Mouse (Mus musculus) ovary, adult 18-20 months (tissue): ENCODE measurements around the gene Fetub.

ENCODE experiments used
- DNase-seq: peaks from one replicate; pipeline ENCODE4 v3.0.0; 2022; ENCODE audit warnings: low spot score, mixed read lengths

The Fetub gene

DNA sequence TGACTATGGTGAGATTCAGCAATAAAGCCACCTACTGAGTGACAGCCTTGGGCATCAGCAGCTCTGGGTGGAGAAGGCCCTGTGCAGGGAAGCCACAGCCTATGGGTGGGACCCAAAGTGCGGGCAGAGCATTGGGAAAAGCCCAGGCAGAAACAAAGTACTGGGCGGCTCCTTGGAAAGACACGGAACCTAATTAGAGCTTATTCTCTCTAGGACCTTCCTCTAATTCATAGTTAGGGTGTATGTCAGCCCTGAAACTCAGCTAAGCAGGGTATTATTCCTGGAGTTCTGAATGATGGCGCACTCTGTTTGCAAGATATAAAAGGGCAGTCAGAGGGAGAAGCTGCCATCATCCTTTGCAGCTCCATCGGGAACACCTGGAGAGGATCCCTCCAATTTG, at the start of gene Fetub:
TSS of gene Fetub (plus strand) at position 301 of the 400 bp plus-strand sequence.
- no peak for DNase-seq

- no peak for DNase-seq
These were observed 45.7 kb upstream of the Fetub start for GRCm38 (mm10) chr16:22872397-22872796.

- no peak for DNase-seq
These were observed 44.8 kb upstream of the Fetub start for GRCm38 (mm10) chr16:22873369-22873768.

DNA sequence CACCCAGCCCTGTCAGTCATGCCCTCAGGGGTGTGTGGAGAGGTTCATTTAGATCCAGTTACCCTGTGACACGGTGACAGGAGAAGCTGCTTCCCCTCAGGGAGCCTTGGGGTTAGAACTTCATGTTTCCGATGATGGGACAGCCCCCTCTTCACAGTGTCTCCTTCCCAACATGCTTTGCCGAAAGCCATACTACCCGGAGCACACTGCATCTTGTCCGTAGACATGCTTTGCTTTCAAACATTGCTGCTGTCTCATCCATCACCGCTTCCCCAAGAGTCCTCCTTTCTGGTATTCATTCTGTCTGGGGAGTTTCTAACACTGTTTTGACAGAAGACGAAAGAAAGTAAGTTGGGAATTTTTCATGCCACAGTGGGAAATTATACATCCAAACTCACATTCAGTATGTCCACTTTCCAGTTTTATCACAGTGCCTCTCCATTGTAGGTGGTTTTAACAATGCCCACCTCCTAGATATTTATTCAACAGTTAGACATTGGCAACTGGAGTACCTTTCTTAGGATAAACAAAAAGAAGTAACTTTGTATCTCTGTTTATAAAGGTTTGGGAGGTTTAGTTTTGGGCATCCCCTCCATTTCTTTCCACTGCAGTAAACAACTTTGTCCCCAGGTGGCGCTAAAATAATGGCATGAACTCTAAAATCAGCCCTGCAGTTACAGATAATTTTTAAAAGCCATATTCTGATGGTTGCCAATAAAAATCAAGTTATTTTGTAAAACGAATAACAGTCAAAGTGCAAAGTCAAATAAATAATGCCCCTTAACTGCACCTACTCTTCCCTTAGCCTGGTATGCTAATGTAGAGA, 41.7 kb upstream of the Fetub start:
- no peak for DNase-seq

DNA sequence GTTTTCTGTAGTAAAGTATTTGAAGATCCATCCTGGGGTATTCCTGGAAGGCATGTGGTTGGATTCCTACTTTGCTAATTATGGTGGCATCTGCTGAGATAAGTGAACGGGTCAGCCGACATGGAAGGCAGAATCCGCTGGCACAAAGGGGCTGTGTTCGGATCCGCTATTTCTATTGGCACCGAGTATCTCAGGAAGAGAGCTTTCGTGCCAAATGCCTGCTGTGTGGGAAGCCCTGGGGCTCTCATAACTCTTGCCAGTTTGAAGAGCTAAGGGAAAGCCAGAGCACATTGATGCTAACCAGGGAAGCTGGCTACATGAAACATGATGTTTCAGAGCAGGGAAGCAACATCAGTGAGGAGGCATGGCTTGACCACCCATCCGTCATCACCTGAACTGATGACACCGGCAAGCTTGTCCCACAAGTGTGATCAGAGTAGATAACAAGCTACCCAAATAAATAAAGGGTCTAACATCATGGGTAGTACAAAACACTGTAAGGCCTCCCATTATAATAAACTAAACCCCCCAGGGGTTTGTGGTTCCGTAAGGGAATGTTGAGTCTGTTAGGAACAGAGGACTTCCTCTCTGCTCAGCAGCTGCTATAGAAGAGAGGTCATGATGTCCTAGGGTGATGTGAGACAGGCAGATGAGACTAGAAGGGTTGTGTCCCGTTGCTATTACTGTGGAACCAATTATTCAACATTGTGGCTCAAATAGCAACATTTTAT, 40.3 kb upstream of the Fetub start:
- no peak for DNase-seq

DNA sequence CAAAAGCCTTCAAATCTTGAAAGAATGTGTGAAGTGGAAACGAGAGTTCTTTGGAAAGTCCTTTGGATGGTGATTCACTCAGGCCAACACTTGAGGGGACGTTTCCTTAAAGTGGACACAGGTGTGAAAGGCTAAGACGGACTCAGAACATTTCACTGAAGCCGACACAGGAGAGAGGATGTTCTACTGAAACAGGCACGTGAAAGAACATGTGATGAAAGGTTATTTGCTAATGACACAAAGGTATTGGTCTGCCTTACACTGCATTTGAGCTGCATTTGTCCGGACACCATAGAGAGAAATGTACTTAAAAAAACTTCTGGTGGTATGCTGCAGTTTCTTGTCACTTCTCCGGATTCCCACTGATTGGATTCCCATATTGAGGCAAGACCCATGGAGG, 39.4 kb upstream of the Fetub start:
- no peak for DNase-seq

DNA sequence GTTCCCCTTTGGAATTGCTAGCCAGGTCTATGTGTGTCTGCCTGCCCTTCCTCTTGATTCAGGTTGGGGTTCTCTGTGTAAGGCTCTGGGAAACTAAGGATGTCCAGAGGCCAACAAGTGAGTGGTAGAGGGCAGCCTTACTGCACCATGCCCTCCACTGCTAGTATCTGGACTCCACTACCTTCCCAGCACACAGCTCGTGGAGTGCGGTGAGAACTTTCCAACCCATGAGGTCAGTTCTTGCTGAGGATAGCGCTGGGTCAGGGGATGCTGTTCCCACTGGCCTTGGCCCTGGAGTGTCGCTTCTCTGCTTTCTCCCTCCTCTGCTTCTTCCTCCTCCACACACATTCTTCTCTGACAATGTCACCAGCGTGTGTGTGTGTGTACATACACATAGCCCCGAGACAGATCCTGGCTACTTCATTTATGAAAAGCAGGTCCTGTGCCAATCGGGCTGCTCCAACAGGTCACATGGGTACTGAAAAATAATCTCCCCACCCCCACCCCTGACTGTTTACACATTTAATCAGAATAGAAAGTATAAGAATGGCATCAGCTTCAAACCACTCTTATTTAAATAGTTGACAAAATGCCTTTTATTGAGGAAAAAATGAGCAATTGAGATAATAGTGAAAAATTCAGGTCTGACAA, 38.1 kb upstream of the Fetub start:
- peak; percentile 19 for DNase-seq

- no peak for DNase-seq
These were observed 37.2 kb upstream of the Fetub start for GRCm38 (mm10) chr16:22880900-22881299.

DNA sequence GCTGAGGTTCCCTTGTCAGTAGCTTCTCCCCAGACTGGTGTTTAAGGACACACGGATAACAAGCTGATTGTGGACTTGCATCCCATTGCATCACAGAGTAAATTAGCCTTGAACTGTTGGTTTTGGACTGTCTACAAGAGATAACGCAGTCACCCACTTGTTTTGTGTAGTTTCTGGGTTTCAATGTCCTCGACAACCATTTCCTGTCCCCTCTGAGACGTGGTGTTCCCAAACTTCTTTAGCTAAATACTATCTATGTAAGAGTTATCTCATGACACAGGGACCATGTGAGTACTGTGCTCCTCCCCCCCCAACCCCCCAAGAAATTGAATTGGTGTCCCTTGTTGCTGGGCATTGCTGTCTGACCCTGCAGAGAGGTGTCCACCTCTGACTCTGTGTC, 36.6 kb upstream of the Fetub start:
- DNase-seq: peak; percentile 30

DNA sequence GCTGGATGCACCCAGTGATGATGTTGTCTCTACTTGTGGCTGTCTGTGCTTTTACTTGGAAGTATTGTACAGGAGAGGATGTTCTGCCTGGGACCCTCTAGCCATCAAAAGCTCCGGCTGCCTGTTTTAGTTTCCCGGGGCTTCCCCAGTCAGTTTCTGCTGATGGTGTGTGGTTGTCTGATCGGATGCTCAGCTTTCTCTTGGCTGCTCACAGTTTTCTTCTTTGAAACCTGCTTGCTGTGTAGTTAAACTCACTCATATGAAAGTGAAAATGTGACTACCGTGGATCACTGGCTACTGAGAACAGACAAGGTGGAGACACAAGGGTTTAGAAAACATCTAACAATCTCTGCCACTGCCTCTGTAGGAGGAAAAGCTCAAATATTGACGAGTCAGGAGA, 34.7 kb upstream of the Fetub start:
- DNase-seq: no peak

- DNase-seq: no peak
These were observed 32.8 kb upstream of the Fetub start for GRCm38 (mm10) chr16:22885356-22885755.

GRCm38 (mm10) chr16:22886726-22887125, 31.4 kb upstream of the Fetub start:
- DNase-seq: no peak

DNA sequence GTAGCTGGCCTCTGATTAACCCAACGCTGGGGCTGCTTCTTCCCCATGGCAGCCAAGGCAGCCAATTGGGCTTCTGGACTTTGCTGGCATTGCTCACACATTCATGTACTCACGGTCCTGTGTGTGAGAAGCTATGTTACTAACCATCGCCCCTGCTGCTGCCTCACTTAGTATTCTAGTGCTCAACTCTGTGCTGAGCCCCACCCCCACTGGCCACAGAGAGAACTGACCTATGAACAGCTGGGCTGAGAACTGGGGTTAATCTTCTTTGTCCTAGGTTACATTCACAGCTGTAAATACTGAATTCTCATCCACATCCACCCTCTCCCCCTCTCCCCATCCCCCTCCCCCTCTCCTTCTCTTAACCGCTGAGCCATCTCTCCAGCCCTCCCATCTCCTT, 29.3 kb upstream of the Fetub start:
- DNase-seq: no peak

DNA sequence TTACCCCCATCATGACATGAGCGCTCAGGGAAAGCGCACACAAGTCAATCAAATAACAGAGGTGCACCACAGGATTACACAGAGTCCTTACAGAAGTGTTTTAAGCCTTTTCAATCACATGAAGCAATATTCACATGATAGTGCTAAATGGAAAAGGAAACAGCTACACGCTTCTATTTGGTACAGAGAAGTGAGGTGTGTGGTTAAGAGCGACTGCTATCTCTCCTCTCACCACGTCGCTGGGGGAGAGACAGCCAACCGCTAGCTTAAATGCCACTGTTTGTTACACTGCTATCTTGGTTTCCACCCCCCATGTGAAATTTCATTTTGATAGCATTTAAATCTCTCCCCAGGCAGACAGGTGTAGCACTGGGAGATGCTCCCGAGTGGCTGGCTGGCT, 28.4 kb upstream of the Fetub start:
- DNase-seq: no peak

GRCm38 (mm10) chr16:22890683-22891510, 27.2 kb upstream of the Fetub start, which contains the start of gene Ahsg:
Ahsg (plus strand) TSS chr16:22891277.
- DNase-seq: no peak

- no peak for DNase-seq
These were observed 26.4 kb upstream of the Fetub start for GRCm38 (mm10) chr16:22891733-22892154.

- no peak for DNase-seq
These were observed 24.0 kb upstream of the Fetub start for GRCm38 (mm10) chr16:22894095-22894494.

- DNase-seq: no peak
These were observed 21.5 kb upstream of the Fetub start for GRCm38 (mm10) chr16:22896618-22897017.

DNA sequence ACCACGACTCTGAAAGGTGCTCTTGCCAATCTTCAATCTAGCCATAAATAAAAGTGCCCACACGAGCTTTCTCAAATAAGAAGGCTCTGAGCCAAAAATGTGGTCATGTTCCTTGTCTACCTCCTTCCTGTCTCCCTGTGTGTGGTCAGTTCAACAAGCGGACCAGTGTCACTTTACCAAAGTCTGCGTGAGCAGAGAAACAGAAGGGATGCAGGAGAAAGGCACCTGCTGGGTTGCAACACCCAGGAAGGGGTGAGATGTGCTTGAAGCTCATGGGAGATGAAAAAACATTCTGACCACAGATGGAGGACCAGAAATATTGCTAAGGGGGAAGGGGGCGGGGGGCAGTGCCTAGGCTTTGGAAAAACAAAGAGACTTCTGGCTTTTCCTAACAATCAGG, 18.8 kb upstream of the Fetub start:
- DNase-seq: no peak

DNA sequence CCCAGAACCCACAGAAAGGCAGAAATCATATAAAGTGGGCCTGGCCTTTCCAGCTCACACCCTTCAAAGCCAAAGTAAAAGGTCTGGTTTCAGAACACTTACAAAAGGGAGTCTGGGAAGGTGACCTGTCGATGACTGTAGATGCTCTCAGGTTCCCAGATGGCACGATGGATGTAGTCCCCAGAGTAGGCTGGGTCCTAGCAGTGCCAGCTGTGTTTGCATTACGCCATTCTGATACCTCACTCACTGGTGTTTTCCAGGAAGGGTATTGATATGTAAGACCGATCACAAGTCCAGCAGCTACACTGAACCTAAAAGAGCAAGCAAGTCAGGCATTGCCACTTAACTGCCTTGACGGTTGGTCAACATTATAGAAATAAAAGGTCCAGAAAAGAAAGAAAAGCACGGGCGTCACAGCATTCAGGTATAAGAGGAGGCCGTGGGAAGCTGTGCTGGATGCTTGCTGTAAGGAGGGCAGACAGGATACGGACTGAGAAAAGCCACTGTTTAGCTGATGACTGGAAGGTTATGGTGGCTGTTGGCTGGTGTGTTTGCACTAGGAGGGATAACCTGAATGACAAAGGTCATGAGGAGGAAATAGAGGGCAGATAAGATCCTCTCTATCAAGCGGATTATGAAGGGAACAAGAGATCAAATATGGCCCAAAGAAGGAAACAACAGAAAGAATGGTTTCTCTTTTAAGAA, 18.1 kb upstream of the Fetub start:
- no peak for DNase-seq

DNA sequence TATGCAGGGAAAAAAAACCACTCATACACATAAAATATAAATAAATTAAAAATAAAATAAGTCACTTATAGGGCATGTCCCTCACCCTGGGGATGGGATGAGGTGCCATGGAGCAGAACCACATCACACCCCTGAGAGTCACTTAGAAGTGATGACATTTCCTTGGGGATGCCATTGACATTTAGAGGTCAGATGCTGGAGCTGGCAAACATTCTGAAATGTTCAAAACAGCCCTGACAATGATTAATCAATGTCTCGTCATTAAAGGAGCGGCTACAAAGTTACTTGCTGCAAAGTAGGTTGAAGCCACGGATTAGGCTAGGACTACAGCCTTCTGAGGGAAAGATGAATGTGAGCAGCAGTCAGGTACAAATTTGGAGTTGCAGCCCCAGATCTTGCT, 16.8 kb upstream of the Fetub start:
- DNase-seq: no peak
